Mouse (Mus musculus) T-cell, adult 2 months (primary cell): ENCODE results near the gene Dnah11.

Experiments used
- DNase-seq: peaks from one replicate; pipeline ENCODE4 v3.0.0; 2022; ENCODE audit warnings: low spot score

Dnah11 gene

GRCm38 (mm10) chr12:118198386-118199093 lies at the start of gene Dnah11:
TSS of gene Dnah11 (minus strand) at chr12:118199043.
- DNase-seq = peak; percentile 41

GRCm38 (mm10) chr12:118221182-118221581 lies 22.3 kb upstream of the Dnah11 start:
- no peak for DNase-seq

- DNase-seq = no peak
Measured at GRCm38 (mm10) chr12:118220062-118220461, 21.2 kb upstream of the Dnah11 start.

GRCm38 (mm10) chr12:118212163-118212562 lies 13.3 kb upstream of the Dnah11 start:
- DNase-seq = no peak

GRCm38 (mm10) chr12:118196583-118196982 lies 2.3 kb downstream of the Dnah11 start:
- no peak for DNase-seq

GRCm38 (mm10) chr12:118189535-118189934 lies 9.3 kb downstream of the Dnah11 start:
- DNase-seq = no peak

- DNase-seq = no peak
Measured at GRCm38 (mm10) chr12:118187663-118188062, 11.2 kb downstream of the Dnah11 start.

- no peak for DNase-seq
Measured at GRCm38 (mm10) chr12:118186881-118187489, 11.9 kb downstream of the Dnah11 start.

GRCm38 (mm10) chr12:118186120-118186880 lies 12.5 kb downstream of the Dnah11 start:
- no peak for DNase-seq

GRCm38 (mm10) chr12:118184731-118185130 lies 14.1 kb downstream of the Dnah11 start:
- DNase-seq = no peak

GRCm38 (mm10) chr12:118177756-118178155 lies 21.1 kb downstream of the Dnah11 start:
- no peak for DNase-seq

GRCm38 (mm10) chr12:118164785-118165184 lies 34.1 kb downstream of the Dnah11 start:
- DNase-seq = no peak

- no peak for DNase-seq
Measured at GRCm38 (mm10) chr12:118156986-118157385, 41.9 kb downstream of the Dnah11 start.

- no peak for DNase-seq
Measured at GRCm38 (mm10) chr12:118147521-118148033, 51.3 kb downstream of the Dnah11 start.

- no peak for DNase-seq
Measured at GRCm38 (mm10) chr12:118128116-118128515, 70.7 kb downstream of the Dnah11 start.

GRCm38 (mm10) chr12:118119668-118120067 lies 79.2 kb downstream of the Dnah11 start:
- no peak for DNase-seq

- no peak for DNase-seq
Measured at GRCm38 (mm10) chr12:118112599-118112998, 86.2 kb downstream of the Dnah11 start.

GRCm38 (mm10) chr12:118111896-118112295 lies 86.9 kb downstream of the Dnah11 start:
- DNase-seq = no peak

GRCm38 (mm10) chr12:118107719-118108118 lies 91.1 kb downstream of the Dnah11 start:
- no peak for DNase-seq

- DNase-seq = no peak
Measured at GRCm38 (mm10) chr12:118104520-118104919, 94.3 kb downstream of the Dnah11 start.

GRCm38 (mm10) chr12:118099694-118100093 lies 99.1 kb downstream of the Dnah11 start:
- DNase-seq = no peak

- DNase-seq = no peak
Measured at GRCm38 (mm10) chr12:118098257-118098656, 100.6 kb downstream of the Dnah11 start.

- no peak for DNase-seq
Measured at GRCm38 (mm10) chr12:118094946-118095345, 103.9 kb downstream of the Dnah11 start.
